Mouse (Mus musculus) testis, postnatal 10 days (tissue): ENCODE data around the gene Nprl3.
"Not testable (repeated sequence)": the region's sequence is repeated elsewhere in the genome, so short reads cannot be mapped to it uniquely, and the experiment has no call there.

Source experiments
- DNase-seq: peaks from one replicate; pipeline ENCODE4 v3.0.0; 2021; ENCODE audit warnings: low spot score

Gene Nprl3

DNA sequence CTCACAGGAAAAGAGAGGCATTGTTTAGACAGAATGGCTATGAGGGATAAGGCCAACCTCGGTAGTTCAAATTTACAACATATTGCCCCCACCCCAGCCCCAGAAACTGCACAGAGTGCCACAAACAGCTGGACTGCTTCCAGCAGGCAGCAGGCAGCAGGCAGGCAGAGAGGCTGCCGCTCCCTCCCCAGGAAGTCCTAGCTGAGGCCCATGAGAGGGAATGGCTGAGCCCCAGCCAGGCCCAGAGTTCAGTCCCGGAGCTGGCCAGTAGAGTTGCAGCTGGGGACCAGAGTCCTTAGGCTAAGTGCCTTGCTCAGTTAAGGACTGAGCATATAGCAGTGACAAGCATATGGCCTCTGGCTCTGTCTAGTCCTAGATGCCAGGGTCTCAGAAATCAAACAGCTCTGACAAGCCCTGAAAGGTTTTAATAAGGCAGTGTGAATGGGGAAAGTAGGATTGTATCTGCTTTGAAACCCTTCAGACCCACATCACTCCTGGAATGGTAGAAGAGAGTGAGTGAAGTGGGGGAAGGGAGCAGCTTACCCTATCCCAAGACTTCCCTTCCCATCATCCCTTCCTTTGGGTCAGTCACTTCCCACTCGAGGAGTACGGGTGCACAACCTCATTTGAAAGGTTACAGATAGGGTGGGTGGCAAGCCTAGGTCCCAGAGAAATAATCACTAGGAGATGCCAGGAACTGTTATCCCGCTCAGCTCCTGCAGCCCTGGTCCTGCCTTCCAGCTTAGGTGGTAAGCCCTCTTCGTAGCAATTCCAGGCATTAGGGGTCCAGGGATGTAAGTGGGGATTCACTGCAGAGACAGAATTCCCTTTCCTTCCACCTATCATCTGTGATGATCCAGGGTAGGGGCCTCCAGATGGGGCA is 42.0 kb downstream of the Nprl3 start:
- DNase-seq = no peak

DNA sequence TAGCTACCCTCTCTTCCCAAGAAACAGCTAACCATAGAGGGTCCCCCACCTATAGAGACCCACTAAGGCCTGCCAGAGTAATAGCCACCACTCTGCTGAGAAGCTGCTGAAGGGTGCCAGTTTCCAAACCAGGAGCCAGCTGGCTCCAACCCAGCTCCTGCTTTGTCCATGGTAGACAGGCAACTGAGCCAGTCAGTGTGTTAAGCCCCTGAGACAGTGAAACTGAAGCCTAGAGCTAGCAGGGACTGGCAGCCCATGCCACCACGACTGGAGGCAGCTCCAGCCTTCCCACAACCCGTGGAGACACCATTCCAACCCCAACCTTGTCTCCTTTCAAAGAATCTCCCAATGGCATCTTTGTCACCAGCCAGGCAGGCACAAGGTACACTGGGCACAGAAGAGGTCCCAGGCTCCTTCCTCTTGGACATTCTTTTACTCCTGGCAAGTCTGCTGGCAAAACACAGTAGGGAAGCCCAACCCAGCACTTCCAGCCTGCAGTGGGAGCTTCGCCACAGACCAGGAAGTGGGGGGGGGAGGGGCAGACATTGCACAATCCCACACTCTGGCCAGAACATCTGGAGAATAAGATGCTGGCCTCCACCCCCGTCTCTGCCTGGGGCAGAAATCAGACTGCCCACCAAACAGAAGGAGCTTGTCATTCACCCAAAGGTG is 42.9 kb downstream of the Nprl3 start:
- peak; percentile 86 for DNase-seq

DNA sequence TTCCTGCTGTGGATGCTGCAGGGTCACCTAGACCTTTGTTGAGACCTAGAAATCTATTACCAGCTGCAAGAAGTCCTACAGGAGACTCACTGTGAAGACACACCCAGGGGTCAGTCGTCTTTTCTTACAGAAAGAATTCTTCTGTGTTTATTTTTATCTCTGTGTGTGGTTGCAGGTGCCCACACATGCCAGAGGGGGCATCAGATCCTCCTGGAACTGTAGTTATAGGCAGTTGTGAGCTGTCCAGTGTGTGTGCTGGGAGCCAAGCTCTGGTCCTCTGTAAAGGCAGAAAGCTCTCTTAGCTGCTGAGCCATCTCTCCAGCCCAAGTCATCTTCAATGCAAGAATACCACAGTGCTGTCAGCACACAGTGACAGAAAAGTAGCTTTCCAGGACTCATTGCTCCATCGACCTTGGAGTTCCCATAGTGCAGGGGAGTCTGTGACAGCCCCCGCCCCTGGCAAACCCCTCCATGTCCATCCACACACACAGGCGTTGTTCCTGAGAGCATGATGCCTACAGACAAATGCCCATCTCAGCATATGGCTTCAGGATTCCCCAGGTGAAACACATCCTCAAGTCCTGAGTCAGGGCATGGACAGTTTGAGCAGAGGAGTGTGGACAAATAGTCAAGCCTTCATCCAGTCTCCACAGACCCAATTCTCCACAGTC is 44.1 kb downstream of the Nprl3 start:
- no peak for DNase-seq

DNA sequence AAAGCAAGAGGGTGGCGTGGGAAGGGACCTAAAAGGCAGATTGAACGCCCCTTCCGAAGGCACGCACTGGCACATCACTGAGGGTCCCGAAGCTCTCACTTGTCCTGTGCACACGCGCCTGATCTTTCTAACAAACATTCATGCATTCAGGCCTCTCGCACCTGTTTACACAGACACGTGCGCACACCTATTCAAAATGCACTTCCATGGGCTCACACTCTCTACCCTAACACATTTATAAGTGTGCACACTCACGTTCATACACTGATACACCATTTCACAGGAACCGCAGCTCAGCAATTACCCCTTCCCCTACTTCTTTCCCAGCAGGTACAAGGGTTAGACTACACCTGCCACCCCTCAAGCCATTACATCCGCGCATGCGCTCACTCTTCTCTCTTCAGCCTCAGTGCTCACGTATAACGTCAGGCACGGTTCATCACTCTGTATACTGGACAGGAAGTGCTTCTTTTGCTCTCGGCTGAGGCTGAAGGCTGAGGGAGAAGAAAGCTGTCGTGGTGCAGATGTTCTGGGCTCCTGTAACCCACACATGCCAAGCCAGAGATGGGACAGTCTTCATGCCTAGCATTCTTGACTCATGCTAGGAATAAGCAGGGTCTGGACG is 44.8 kb downstream of the Nprl3 start:
- no peak for DNase-seq

DNA sequence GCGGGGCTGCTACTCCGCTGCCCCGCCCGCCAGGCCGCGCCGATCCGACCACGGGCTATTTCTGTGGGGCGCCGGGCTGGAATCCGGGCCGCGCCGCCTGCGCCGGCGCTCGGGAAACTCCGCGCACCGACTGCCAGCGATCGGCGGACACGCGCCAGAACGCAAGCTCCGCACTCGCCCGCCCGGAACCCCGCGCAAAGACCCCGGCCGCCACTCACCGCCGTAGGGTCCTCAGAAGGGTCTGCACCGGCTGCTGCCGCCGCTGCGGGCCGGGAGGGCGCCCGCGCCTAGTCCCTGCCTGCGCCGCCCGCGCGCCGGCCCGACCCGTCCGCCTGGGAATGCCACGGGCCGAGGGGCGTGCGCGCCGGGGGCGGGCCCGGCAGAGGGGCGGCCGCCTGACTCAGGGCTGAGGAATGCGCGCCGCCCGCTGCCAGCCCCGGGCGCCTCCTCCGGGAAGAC is 45.5 kb downstream of the Nprl3 start, which contains the start of gene Rhbdf1:
Rhbdf1 (minus strand) TSS at position 350 of the 459 bp plus-strand sequence.
- DNase-seq = peak; percentile 76

DNA sequence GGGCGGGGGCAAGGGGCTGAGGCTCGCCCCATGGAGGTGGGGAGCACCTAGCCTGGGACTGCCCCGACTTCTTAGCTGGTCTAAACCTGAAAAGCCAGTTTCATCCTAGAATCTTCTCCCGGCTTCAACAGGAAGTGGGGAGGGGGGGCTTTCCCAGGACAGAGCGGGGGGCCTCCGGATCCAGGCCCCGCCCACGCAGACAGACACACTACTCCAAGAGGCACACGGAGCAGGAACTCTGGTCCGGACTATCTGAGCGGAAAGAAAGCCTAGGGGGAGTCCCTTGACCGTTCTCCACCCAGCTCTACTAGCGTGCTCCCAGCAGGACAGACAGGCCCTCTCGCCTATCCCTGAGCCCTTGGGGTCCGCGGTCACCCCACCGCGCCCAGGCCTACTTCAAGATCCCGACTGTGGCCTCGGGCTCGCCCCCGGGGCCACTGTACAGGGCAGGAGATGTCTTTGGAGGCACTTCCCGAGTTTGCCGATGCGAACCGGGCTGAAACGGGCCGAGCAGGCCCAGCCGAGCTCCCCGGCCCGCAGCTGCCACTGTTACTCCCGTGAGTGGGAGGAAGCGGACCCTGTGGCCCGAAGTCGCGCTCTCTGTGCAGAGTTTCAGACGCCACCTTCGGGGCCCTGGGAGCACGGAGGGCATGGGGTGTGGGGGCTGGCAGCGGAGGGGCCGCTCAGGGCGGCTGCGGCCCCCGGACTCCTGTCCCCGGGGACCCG is 46.1 kb downstream of the Nprl3 start:
- DNase-seq = peak; percentile 81

DNA sequence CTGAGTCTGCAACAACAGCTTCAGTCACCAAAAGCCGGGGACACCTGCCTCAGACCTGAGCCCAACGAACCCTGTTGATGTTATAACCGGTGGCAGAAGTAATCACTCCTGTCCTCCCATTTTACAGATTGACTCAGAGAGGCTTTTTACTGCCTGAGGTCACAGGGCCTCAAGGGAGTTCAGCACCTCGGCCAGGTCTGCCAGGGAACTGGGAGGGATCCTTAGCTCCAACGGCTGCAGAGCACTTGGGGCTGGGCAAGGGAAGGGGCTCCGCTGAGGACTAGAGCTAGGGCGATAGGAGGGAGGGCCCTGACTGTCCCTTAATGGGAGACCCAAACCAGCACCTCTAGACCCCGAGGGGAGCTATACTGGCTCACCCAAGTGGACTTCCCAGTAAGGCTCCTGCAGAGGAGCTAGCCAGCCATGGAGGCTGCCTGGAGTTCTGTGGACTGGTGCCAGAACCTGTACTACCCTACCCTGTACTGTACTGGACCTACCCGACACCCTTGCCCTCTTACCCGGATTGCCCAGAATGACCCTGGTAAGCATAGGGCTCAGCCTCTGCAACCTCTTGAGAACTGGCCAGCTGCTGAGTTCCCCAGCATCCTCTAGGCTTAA is 46.8 kb downstream of the Nprl3 start:
- no peak for DNase-seq

DNA sequence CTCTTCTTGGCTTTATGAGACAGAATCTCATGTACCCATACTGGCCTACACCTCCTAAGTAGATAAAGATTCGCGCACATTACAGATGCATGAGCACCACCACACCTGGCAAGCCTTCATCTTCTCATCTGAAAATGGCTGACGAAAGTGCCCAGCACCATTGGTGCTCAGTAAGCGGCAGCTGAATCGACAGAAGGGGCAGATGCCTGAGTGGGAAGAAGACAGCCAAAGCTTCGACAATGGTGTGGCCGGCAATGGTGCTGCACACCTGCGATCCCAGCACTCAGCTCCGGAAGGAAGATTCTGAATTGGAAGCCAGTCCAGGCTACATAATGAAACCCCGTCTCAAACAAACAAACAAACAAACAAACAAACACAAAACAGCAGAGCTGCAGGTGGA is 48.2 kb downstream of the Nprl3 start:
- no peak for DNase-seq

DNA sequence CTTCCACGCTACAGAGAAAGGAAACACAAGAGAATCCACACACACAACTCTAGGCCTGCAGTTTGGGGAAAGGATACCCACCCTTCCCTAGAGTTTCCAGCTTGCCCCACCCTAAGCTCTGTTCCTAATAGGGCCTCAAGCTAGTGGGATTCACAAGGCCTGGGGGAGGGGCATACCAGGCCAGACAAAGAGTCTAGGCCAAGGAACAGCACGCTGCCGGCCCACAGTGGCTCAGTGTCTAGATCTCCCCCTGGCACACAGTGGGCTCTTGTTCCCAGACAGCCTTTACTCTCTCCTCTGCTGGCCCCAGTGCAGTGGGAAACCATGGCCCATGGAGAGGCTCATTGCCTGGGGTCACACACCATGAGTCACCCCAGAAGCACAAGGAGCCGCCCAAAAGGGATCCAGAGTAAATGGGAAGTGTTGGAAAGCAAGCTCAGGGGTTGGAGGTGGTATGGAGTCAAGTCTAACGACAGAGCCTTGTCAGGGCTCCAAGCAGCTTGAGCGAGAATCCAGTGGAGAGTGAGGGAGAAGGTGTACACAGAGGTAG is 48.9 kb downstream of the Nprl3 start:
- DNase-seq = no peak

DNA sequence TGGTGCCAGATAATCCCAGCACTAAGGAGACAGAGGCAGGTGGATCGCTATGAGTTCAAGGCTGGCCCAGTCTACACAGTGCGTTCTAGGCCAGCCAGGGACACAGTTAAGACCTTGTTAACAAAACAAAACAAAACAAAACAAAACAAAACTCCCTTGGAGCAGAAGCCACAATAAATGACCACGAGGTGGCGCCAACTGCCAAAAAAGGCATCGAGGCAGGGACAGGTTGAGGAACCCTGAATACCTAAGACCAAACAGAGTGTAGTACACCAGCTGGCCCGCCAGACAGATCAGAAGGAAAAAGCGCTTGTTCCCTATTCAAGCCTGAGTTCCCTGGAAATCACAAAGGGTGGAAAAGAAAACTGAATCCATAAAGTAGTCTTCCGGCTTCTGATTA is 50.7 kb downstream of the Nprl3 start:
- DNase-seq = peak; percentile 84

DNA sequence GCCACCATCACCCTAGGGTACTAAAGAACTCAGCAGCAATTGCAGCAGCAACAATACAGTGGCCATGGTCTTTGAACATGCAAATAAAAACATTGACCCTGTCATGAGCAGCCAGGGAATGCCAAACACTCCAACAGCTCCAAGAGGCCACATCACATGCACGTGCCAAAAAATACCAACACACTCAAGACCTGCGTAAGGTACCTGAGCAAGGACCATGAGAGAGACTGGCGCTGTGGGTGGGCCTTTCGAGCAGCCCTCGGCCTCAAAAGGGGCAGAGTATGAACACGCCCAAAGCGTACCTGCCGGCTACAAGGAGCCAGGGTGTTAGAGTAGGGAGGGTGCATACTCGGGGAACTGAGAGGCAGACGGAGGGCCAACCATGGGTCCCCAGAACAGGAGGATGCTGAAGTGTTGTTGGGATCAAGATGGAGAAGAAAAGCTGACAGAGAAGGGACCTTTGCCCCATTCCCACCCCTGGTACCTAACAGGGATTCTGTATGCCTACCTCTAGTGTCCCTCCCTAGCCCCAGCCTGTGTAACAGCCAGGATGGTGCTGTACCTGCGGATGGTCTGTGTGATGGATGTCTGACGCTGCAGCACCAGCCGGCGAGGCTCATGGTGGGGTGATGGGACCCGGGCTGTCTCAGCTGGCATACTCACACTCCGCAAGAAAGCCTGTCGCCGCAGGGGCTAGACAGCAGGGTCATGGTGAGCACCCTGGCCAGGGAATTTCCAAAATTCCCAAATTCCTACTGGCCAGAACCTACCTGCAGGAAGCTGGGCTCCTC is 51.9 kb downstream of the Nprl3 start:
- DNase-seq = no peak

DNA sequence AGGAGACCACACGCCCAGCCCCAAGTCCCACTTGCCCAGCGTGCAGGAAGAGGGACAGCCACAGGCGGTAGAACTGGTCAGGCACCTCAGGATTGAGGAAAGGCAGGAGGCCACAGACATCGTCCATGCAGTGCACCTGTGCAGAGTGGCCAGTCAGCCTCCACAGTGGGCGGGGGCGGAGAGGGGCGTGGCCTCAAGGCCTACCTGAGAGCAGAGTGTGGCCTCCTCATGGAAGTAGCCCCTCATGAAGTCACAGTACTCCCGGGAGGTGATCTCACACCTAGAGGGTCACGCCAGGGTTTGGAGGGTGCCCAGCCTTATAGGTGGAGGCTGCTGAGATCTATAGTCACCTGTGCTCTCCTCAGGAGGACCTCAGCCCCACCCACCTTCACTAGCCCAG is 56.9 kb downstream of the Nprl3 start:
- no peak for DNase-seq

DNA sequence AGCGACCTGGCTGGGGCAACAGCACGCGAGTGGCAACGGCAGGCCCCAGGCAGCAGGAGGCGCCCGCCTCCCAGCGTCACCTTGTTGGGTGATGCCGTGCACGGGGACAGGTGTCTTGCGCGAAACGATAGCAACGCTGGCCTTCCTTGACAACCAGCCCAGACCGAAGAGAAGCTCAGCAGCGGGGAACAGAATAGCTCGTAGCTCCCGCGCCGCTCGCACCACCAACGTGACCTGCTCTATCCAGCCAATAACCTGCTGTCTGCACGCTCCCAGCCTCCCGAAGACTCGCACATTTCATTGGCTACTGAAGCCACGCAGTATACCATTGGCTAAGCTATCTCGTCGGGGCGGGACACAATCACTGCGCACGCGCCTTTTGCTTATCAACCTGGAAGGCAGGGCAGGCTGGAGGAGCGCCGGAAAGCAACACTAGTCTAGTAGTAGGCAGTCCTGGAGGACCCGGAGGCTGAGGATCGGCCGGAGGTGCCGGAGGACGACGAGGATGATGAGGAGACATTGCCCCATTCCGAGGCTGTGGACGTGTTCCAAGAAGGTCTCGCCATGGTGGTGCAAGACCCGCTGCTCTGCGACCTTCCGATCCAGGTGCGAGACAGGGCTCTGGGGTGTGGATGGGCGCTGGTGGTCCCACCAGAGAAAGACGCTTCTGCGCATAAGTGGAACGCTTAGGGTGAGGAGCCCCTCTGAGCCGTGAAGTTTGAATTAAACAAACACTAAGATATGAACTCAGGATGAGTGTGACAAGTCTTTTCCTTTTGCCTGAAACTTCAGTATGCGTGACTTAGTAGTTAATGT is 62.2 kb downstream of the Nprl3 start, which contains the start of gene Snrnp25:
Snrnp25 (plus strand) TSS at position 358 of the 816 bp plus-strand sequence.
- peak; percentile 96 for DNase-seq

DNA sequence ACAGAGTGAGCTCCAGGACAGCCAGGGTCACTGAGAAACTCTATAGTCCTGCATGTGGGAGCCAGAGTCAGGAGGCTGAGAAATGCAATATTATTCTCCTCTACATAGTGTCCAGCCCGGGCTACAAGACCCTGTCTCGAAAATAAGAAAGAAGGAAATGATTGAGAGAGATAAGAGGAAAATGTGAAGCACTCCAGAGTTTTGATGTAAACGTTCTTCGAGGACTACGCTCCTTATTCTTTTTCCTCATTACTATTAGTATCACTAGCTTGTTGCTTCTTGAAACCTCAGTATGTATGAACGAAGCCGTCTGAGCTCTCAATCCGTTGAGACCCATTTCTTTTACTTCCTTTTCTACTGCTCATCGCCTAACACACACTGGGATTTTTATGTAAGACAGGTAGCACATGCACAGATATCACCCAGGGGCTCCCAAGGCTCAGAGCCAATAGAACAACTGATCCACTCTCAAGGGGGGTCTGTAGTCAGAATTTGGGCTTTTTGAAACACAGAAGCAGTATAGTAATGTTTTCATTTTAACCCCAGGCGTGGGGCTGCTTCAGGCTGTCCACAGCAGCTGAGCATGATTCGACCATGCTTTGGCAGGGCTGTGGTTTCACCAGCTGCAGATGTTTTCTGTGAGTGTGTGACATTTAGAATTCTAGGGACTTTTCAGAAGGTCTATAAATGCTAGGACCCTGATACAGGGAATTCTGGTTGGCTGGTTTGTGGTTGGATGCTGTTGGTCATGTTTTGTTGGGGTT is 65.4 kb downstream of the Nprl3 start:
- no peak for DNase-seq

DNA sequence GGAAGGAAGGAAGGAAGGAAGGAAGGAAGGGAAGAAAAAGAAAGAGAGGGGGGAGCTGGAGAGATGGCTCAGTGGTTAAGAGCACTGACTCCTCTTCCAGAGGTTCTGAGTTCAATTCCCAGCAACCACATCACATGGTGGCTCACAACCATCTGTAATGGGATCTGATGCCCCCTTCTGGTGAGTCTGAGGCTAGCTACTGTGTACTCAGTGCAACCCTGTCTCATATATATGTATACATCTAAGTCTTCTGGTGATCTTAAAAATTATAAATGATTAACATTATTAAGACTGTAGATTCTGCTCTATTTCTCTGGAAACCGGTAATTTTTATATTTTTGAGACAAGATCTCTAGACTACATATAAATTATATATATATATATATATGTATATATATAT is 66.5 kb downstream of the Nprl3 start:
- not testable (repeated sequence) for DNase-seq

DNA sequence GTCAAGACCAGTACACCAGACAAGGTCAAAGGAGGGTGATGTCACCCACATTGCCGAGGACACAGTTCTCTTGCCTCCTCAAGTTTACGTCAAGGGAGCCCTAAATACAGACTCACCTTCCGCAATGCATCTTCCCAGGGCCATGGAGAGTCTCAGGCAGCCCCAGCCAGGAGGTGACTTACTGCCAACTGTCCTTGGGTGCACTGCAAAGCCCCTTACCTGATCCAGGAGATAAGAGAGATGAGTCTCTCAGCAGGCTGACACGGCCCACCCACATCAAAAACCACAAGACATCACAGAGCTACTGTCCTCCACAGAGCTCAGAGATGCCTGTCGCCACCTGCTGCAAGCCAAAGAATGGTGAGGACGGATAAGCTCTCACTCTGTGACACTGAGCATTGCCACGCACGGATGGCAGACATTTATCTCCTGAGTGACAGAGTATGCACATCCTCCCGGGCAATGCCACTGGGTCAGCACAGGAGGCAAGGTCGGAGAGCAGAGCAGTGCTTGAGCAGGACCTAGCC is 67.4 kb downstream of the Nprl3 start, which contains the start of gene Il9r:
Il9r (minus strand) TSS at position 205 of the 527 bp plus-strand sequence.
- DNase-seq = peak; percentile 36

DNA sequence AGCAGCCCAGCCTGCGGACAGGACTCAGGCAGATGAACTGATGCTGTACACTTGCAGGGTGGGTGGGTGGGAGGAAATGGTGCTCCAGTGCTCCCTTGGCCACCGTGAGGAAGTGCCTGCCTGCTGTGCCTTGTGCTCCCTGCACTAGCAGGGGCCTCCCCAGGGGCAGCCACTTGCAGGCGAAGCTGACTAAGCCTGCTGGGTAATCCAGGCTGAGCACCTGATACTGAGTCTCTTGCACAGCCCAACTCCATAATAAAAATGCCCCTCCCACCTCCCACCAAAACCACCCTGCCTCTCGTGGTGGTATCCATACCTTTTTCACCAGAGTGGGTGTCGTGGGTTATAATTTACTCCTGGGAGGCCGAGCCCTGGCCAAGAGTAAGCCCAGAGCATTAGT is 68.3 kb downstream of the Nprl3 start:
- peak; percentile 30 for DNase-seq
